Mouse (Mus musculus): Measurements from ENCODE around the gene 1700001K19Rik.

GRCm38 (mm10) chr12:110698523-110699170, 16.2 kb upstream of the 1700001K19Rik start:
- TF ChIP-seq EP300 (IDR thresholded peaks at IDR 0.05; ENCODE audit: low read depth) (no peak), CTCF (IDR thresholded peaks at IDR 0.05; ENCODE audit: low read depth) (no peak)

Data from liver, postnatal 0 days (tissue).